In the genomic region with DNA sequence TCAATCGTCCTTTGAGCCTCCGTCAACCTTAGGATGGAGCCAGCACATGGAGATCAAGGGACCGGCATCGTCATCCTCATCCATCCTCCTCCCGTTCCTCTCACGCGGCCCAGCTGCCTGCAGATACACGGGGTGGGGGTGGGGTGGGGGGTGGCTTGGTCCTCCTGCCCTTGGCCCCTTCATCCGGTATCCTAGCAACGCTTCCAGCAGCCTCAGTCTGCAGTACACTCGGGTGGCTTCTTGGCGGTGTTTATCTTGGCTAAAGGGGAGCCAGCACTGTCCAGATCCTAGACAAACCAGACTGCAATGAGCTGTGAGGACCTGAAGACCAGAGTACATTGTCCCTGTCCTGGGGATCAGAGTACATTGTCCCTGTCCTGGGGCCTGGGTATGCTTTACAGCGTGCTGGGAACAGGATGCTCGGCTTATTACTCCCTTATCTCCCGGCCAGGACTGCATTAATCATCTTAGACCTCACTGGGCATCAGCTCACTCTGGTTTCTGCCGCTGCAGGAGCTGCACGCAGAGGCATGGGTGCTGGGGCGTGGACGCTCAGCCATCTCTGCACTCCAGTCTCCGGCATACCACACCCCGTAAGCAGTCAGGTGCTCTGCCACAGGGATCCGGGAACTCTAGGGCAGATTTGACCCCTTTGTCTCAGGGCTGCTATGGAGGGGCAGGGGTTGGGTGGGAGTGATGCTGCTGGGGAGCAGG, we compare ENCODE assay signal across 9 mouse cellular contexts.
DNase-seq lines count a peak whose midpoint lies in the region; ATAC-seq lines count a peak whose summit lies in the region.
"Had no signal": no experiment of that assay in that cellular context is flagged by ENCODE, and none has a peak within 500 bp of the region (broad histone marks: within the 10 kb centered on the region; RNA-seq: fewer than 3 reads in every experiment).

No protein-coding gene starts in this region.

- peak; percentile 86 for ATAC-seq in midbrain, embryonic 12.5 days (ENCODE audit: low FRiP score, low read depth)
- no peak for ATAC-seq in liver, embryonic 11.5 days (replicated peaks; ENCODE audit: low FRiP score)
- ATAC-seq in erythroid progenitor cell, adult 5-6 weeks (replicated peaks; ENCODE audit: low FRiP score, poor library complexity, severe bottlenecking) = no peak
- ATAC-seq in megakaryocyte-erythroid progenitor cell, adult 5-6 weeks (replicated peaks; ENCODE audit: low FRiP score, low TSS enrichment, poor library complexity, severe bottlenecking) = no peak

- H3K27me3 ChIP-seq in midbrain, embryonic 12.5 days = peaks cover 22% of the 10 kb centered on the region; the same call in 1 of the 2 replicates
- H3K27me3 ChIP-seq in liver, embryonic 11.5 days (replicated peaks; ENCODE audit: control insufficient read depth, insufficient read depth, low read length) = no peaks in the 10 kb centered on the region

- peaks cover 26% of the 10 kb centered on the region for H3K4me1 ChIP-seq in midbrain, embryonic 12.5 days
- no peaks in the 10 kb centered on the region for H3K4me1 ChIP-seq in liver, embryonic 11.5 days (replicated peaks; ENCODE audit: control insufficient read depth, insufficient read depth, low read length)

- 0 out of 2 replicates have a peak overlapping the region, but pooled peaks have one; percentile 9 for H3K4me3 ChIP-seq in midbrain, embryonic 12.5 days
- H3K4me3 ChIP-seq in liver, embryonic 11.5 days (ENCODE audit: low read depth, low read length) = no peak overlapping the region

- peak overlapping the region; percentile 46 for H3K4me2 ChIP-seq in midbrain, embryonic 12.5 days (replicated peaks)
- H3K4me2 ChIP-seq in liver, embryonic 11.5 days = no peak overlapping the region

- H3K9ac ChIP-seq in midbrain, embryonic 12.5 days (replicated peaks) = peak overlapping the region; percentile 52
- H3K9ac ChIP-seq in liver, embryonic 11.5 days (ENCODE audit: low read depth, low read length) = no peak overlapping the region
- H3K9ac ChIP-seq: liver, embryonic 14.5 days had no signal

- 24% methylated on average over 22 of the region's 22 CpGs for WGBS in midbrain, embryonic 12.5 days
- 53% methylated on average over 22 of the region's 22 CpGs for WGBS in liver, embryonic 11.5 days

- H3K36me3 ChIP-seq in midbrain, embryonic 12.5 days = no peaks in the 10 kb centered on the region
- H3K36me3 ChIP-seq in liver, embryonic 11.5 days (ENCODE audit: control insufficient read depth, insufficient read depth, low read length) = no peaks in the 10 kb centered on the region

- no peaks in the 10 kb centered on the region for H3K9me3 ChIP-seq in midbrain, embryonic 12.5 days
- H3K9me3 ChIP-seq in liver, embryonic 11.5 days (ENCODE audit: control insufficient read depth, low read length) = no peaks in the 10 kb centered on the region

- peak; percentile 10 for DNase-seq in adrenal gland, adult 8-10 months
- DNase-seq in adrenal gland, postnatal 25 days = no peak
- DNase-seq in brain, adult 2 months (ENCODE audit: low read depth, low spot score) = peak; percentile 62
- DNase-seq in frontal cortex, postnatal 14 days (ENCODE audit: low spot score in 2 of 2) = peak; percentile 12 to 16
- no peak for DNase-seq in liver, embryonic 11.5 days (ENCODE audit: low spot score)

- peak overlapping the region; percentile 89 for H3K27ac ChIP-seq in midbrain, embryonic 12.5 days (replicated peaks)
- H3K27ac ChIP-seq in liver, embryonic 11.5 days (ENCODE audit: low read depth, low read length) = no peak overlapping the region
- H3K27ac ChIP-seq: liver, embryonic 14.5 days had no signal

Comparison
In these comparisons a context has a peak if more than half of its experiments do, and no peak if none do; other contexts are left out.
1. DNase-seq: peak in adrenal gland, adult 8-10 months (single experiment), brain, adult 2 months (single experiment) and frontal cortex, postnatal 14 days (2 of 2); none in adrenal gland, postnatal 25 days (single experiment) and liver, embryonic 11.5 days (single experiment).